Mouse (Mus musculus): Measurements from ENCODE around the gene Gpr137b. TPM values are rescaled to one million over a fixed set of nuclear protein-coding genes. Genes with fewer than 3 reads are reported as not detected.
A peak's percentile ranks its signal among the peaks of the same experiment; 100 is the strongest.
"Not testable (repeated sequence)": the region's sequence is repeated elsewhere in the genome, so short reads cannot be mapped to it uniquely, and the experiment has no call there.

Gpr137b gene
- polyA plus RNA-seq, 1 experiment = 167 TPM

GRCm38 (mm10) chr13:13400851-13401250, 7.0 kb upstream of the Gpr137b start:
- not testable (repeated sequence) for H3K27ac ChIP-seq (ENCODE audit: insufficient read depth, low read depth, low read length); H3K4me1 ChIP-seq (ENCODE audit: control insufficient read depth, insufficient read depth, low read length); H3K4me3 ChIP-seq (ENCODE audit: insufficient read depth, low read length)

- peak overlapping the region; percentile 71 for H3K27ac ChIP-seq (ENCODE audit: insufficient read depth, low read depth, low read length)
- H3K4me1 ChIP-seq (ENCODE audit: control insufficient read depth, insufficient read depth, low read length) = not testable (repeated sequence)
- H3K4me3 ChIP-seq (ENCODE audit: insufficient read depth, low read length) = peak overlapping the region; percentile 63
Observed at GRCm38 (mm10) chr13:13394096-13394395, 232 bp upstream of the Gpr137b start.

GRCm38 (mm10) chr13:13378168-13378859, 15.5 kb downstream of the Gpr137b start:
- H3K27ac ChIP-seq (ENCODE audit: insufficient read depth, low read depth, low read length) = peak overlapping the region; percentile 57; the same call in 1 of the 2 replicates
- H3K4me1 ChIP-seq (ENCODE audit: control insufficient read depth, insufficient read depth, low read length); H3K4me3 ChIP-seq (ENCODE audit: insufficient read depth, low read length): not testable (repeated sequence)

GRCm38 (mm10) chr13:13377180-13377579, 16.6 kb downstream of the Gpr137b start:
- peaks cover 5% of the 10 kb centered on the region for H3K4me1 ChIP-seq (ENCODE audit: control insufficient read depth, insufficient read depth, low read length)
- H3K4me3 ChIP-seq (ENCODE audit: insufficient read depth, low read length) = no peak overlapping the region
- no peak overlapping the region for H3K27ac ChIP-seq (ENCODE audit: insufficient read depth, low read depth, low read length)
- no peak for TF ChIP-seq POLR2A (IDR thresholded peaks at IDR 0.05; ENCODE audit: borderline replicate concordance, low read depth, low read length)
- no peak for TF ChIP-seq CTCF (IDR thresholded peaks at IDR 0.05; ENCODE audit: low read depth, low read length)

- H3K4me3 ChIP-seq (ENCODE audit: insufficient read depth, low read length); H3K27ac ChIP-seq (ENCODE audit: insufficient read depth, low read depth, low read length); H3K4me1 ChIP-seq (ENCODE audit: control insufficient read depth, insufficient read depth, low read length): not testable (repeated sequence)
Observed at GRCm38 (mm10) chr13:13373965-13374364, 19.8 kb downstream of the Gpr137b start.

- H3K27ac ChIP-seq (ENCODE audit: insufficient read depth, low read depth, low read length); H3K4me3 ChIP-seq (ENCODE audit: insufficient read depth, low read length): not testable (repeated sequence)
Observed at GRCm38 (mm10) chr13:13371436-13371835, 22.4 kb downstream of the Gpr137b start.

GRCm38 (mm10) chr13:13366371-13366770, 27.4 kb downstream of the Gpr137b start:
- H3K27ac ChIP-seq (ENCODE audit: insufficient read depth, low read depth, low read length); H3K4me3 ChIP-seq (ENCODE audit: insufficient read depth, low read length); H3K4me1 ChIP-seq (ENCODE audit: control insufficient read depth, insufficient read depth, low read length): not testable (repeated sequence)

More at GRCm38 (mm10) chr13:13371436-13371835, 22.4 kb downstream of the Gpr137b start:
- not testable (repeated sequence) for H3K4me1 ChIP-seq (ENCODE audit: control insufficient read depth, insufficient read depth, low read length)

GRCm38 (mm10) chr13:13363536-13363935, 30.3 kb downstream of the Gpr137b start:
- not testable (repeated sequence) for H3K4me1 ChIP-seq (ENCODE audit: control insufficient read depth, insufficient read depth, low read length); H3K27ac ChIP-seq (ENCODE audit: insufficient read depth, low read depth, low read length); H3K4me3 ChIP-seq (ENCODE audit: insufficient read depth, low read length)

GRCm38 (mm10) chr13:13362261-13362660, 31.6 kb downstream of the Gpr137b start:
- not testable (repeated sequence) for H3K4me1 ChIP-seq (ENCODE audit: control insufficient read depth, insufficient read depth, low read length); H3K27ac ChIP-seq (ENCODE audit: insufficient read depth, low read depth, low read length); H3K4me3 ChIP-seq (ENCODE audit: insufficient read depth, low read length)

- H3K4me1 ChIP-seq (ENCODE audit: control insufficient read depth, insufficient read depth, low read length); H3K27ac ChIP-seq (ENCODE audit: insufficient read depth, low read depth, low read length); H3K4me3 ChIP-seq (ENCODE audit: insufficient read depth, low read length): not testable (repeated sequence)
Observed at GRCm38 (mm10) chr13:13360045-13360444, 33.8 kb downstream of the Gpr137b start.

- H3K4me3 ChIP-seq (ENCODE audit: insufficient read depth, low read length); H3K4me1 ChIP-seq (ENCODE audit: control insufficient read depth, insufficient read depth, low read length); H3K27ac ChIP-seq (ENCODE audit: insufficient read depth, low read depth, low read length): not testable (repeated sequence)
Observed at GRCm38 (mm10) chr13:13358602-13359001, 35.2 kb downstream of the Gpr137b start.

GRCm38 (mm10) chr13:13358097-13358496, 35.7 kb downstream of the Gpr137b start:
- not testable (repeated sequence) for H3K27ac ChIP-seq (ENCODE audit: insufficient read depth, low read depth, low read length); H3K4me3 ChIP-seq (ENCODE audit: insufficient read depth, low read length); H3K4me1 ChIP-seq (ENCODE audit: control insufficient read depth, insufficient read depth, low read length)

GRCm38 (mm10) chr13:13352113-13352512, 41.7 kb downstream of the Gpr137b start:
- H3K27ac ChIP-seq (ENCODE audit: insufficient read depth, low read depth, low read length); H3K4me1 ChIP-seq (ENCODE audit: control insufficient read depth, insufficient read depth, low read length); H3K4me3 ChIP-seq (ENCODE audit: insufficient read depth, low read length): not testable (repeated sequence)

- not testable (repeated sequence) for H3K4me1 ChIP-seq (ENCODE audit: control insufficient read depth, insufficient read depth, low read length); H3K27ac ChIP-seq (ENCODE audit: insufficient read depth, low read depth, low read length); H3K4me3 ChIP-seq (ENCODE audit: insufficient read depth, low read length)
Observed at GRCm38 (mm10) chr13:13350681-13351080, 43.1 kb downstream of the Gpr137b start.

Measured in bone marrow macrophage, adult 2 months (primary cell).